Mouse (Mus musculus) cortical plate, adult 2 months (tissue): ENCODE measurements around the gene Thbs3.

Experiments
- CTCF ChIP-seq: fragments of 200-500 bp; IDR thresholded peaks from 2 replicates; pipeline ENCODE4 v1.5.1; 2011; ENCODE audit warnings: mild to moderate bottlenecking, control low read depth, low read length; ENCODE audit not compliant: insufficient read depth; ENCODE audit errors: extremely low read depth
- POLR2A ChIP-seq: fragments of 200-500 bp; IDR thresholded peaks from 2 replicates; pipeline ENCODE4 v1.6.1; 2011; ENCODE audit warnings: mild to moderate bottlenecking, low read length, control low read depth; ENCODE audit not compliant: insufficient read depth; ENCODE audit errors: extremely low read depth

DNA sequence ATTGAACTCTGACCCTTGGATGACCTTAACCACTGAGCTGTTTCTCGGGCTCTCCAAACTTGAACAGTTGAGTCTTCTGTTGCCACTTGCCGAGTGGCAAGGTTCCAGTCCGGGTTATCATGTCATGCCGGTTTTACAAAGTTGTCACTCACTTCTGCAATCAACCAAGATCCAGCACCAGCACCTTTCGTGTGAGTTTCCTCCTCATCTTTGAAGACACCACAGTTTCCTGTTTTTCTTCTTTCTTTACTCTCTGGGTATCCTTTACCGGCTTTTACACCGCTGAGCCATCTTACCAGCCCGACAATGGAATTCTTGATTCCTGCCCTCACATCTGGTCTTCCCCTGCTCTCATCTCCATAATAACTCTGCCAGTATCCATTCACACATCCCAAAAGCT lies 24.5 kb upstream of the Thbs3 start:
- no peak for TF ChIP-seq CTCF
- no peak for TF ChIP-seq POLR2A
